Mouse (Mus musculus) neutrophil, adult 5-6 weeks (primary cell): ENCODE measurements around the gene Ethe1. TPM values are rescaled to one million over a fixed set of nuclear protein-coding genes. Genes with fewer than 3 reads are reported as not detected.

ENCODE experiments used
- ATAC-seq: fragments of 151-379, 151-347 bp; 2 replicates; pipeline ENCODE4 v1.8.0; 2017; ENCODE audit warnings: mild to moderate bottlenecking, moderate TSS enrichment; ENCODE audit not compliant: insufficient number of reproducible peaks, poor library complexity, low FRiP score, severe bottlenecking; ENCODE audit errors: extremely low read depth
- total RNA-seq: library from RNA; stranded (forward); fragments of 200-1000 nt; gene quantifications from 2 replicates; pipeline ENCODE4 v1.2.3, GENCODE M21; 2017

Ethe1 gene
- total RNA-seq, 1 experiment from 2014 or later = 5.8 TPM

- ATAC-seq = no peak
These were observed 16.3 kb upstream of the Ethe1 start for GRCm38 (mm10) chr7:24571071-24571470.

- ATAC-seq = no peak
These were observed 14.9 kb upstream of the Ethe1 start for GRCm38 (mm10) chr7:24572455-24572854.

- ATAC-seq = peak; percentile 6; the same call in 1 of the 2 replicates
These were observed 13.0 kb upstream of the Ethe1 start for GRCm38 (mm10) chr7:24574224-24574796.

GRCm38 (mm10) chr7:24577811-24578210 lies 9.5 kb upstream of the Ethe1 start:
- no peak for ATAC-seq

- no peak for ATAC-seq
These were observed 2.5 kb upstream of the Ethe1 start for GRCm38 (mm10) chr7:24584876-24585275.

- no peak for ATAC-seq
These were observed 1.3 kb upstream of the Ethe1 start for GRCm38 (mm10) chr7:24585995-24586394.

- no peak for ATAC-seq
These were observed 515 bp upstream of the Ethe1 start for GRCm38 (mm10) chr7:24586828-24587227.

GRCm38 (mm10) chr7:24588336-24588735 lies 993 bp downstream of the Ethe1 start:
- no peak for ATAC-seq

GRCm38 (mm10) chr7:24591735-24592134 lies 4.4 kb downstream of the Ethe1 start:
- ATAC-seq = no peak

GRCm38 (mm10) chr7:24592163-24592562 lies 4.8 kb downstream of the Ethe1 start:
- no peak for ATAC-seq

GRCm38 (mm10) chr7:24592781-24593180 lies 5.4 kb downstream of the Ethe1 start:
- ATAC-seq = no peak

- peak; percentile 73 for ATAC-seq
These were observed 6.4 kb downstream of the Ethe1 start for GRCm38 (mm10) chr7:24593621-24594308.

- ATAC-seq = no peak
These were observed 7.0 kb downstream of the Ethe1 start for GRCm38 (mm10) chr7:24594309-24594803.

GRCm38 (mm10) chr7:24595464-24595863 lies 8.1 kb downstream of the Ethe1 start:
- ATAC-seq = peak; percentile 27; the same call in 1 of the 2 replicates

GRCm38 (mm10) chr7:24598121-24598520 lies 10.8 kb downstream of the Ethe1 start:
- no peak for ATAC-seq

GRCm38 (mm10) chr7:24599211-24600067 lies 12.1 kb downstream of the Ethe1 start:
- no peak for ATAC-seq

GRCm38 (mm10) chr7:24600941-24601597 lies 13.7 kb downstream of the Ethe1 start:
- peak; percentile 97 for ATAC-seq

- ATAC-seq = no peak
These were observed 18.2 kb downstream of the Ethe1 start for GRCm38 (mm10) chr7:24605561-24605960.

GRCm38 (mm10) chr7:24606046-24606445 lies 18.7 kb downstream of the Ethe1 start:
- no peak for ATAC-seq
